Comparison of ENCODE assay signal across 10 mouse cellular contexts in genomic region chr3:87949955-87950515, GRCm38 (mm10). TPM values are rescaled to one million over a fixed set of nuclear protein-coding genes. Genes with fewer than 3 reads are reported as not detected.
DNase-seq lines count a peak whose midpoint lies in the region; ATAC-seq and TF ChIP-seq lines count a peak whose summit lies in the region.
"Had no signal": no experiment of that assay in that cellular context is flagged by ENCODE, and none has a peak within 500 bp of the region (broad histone marks: within the 10 kb centered on the region; RNA-seq: fewer than 3 reads in every experiment).

No protein-coding gene starts in this region.

- H3K4me2 ChIP-seq in midbrain, embryonic 11.5 days = peak overlapping the region; percentile 83
- no peak overlapping the region for H3K4me2 ChIP-seq in midbrain, postnatal 0 days (ENCODE audit: low read depth, low read length, poor library complexity, severe bottlenecking)
- peak overlapping the region; percentile 77 for H3K4me2 ChIP-seq in forebrain, embryonic 11.5 days (ENCODE audit: low read depth, low read length, severe bottlenecking)
- H3K4me2 ChIP-seq in limb, embryonic 15.5 days = peak overlapping the region; percentile 68

- no peaks in the 10 kb centered on the region for H3K9me3 ChIP-seq in midbrain, embryonic 11.5 days (ENCODE audit: control insufficient read depth, low read length)
- no peaks in the 10 kb centered on the region for H3K9me3 ChIP-seq in midbrain, postnatal 0 days (ENCODE audit: low read length)
- no peaks in the 10 kb centered on the region for H3K9me3 ChIP-seq in forebrain, embryonic 11.5 days (ENCODE audit: control insufficient read depth, low read length)
- no peaks in the 10 kb centered on the region for H3K9me3 ChIP-seq in limb, embryonic 15.5 days

- H3K4me1 ChIP-seq in midbrain, embryonic 11.5 days (ENCODE audit: control insufficient read depth, insufficient read depth, low read length) = peaks cover 75% of the 10 kb centered on the region
- H3K4me1 ChIP-seq in midbrain, postnatal 0 days (ENCODE audit: insufficient read depth, low read length) = peaks cover 14% of the 10 kb centered on the region
- peaks cover 52% of the 10 kb centered on the region for H3K4me1 ChIP-seq in forebrain, embryonic 11.5 days (replicated peaks; ENCODE audit: control insufficient read depth, insufficient read depth, low read length)
- peaks cover 72% of the 10 kb centered on the region for H3K4me1 ChIP-seq in limb, embryonic 15.5 days

- peak overlapping the region; percentile 80 for H3K9ac ChIP-seq in midbrain, embryonic 11.5 days (ENCODE audit: low read length)
- no peak overlapping the region for H3K9ac ChIP-seq in midbrain, postnatal 0 days (replicated peaks; ENCODE audit: low read length, poor library complexity, severe bottlenecking)
- peak overlapping the region; percentile 75 for H3K9ac ChIP-seq in forebrain, embryonic 11.5 days (ENCODE audit: low read length)
- H3K9ac ChIP-seq in limb, embryonic 15.5 days = peak overlapping the region; percentile 33

- peak overlapping the region; percentile 90 for H3K27ac ChIP-seq in midbrain, embryonic 11.5 days (ENCODE audit: low read depth, low read length)
- no peak overlapping the region for H3K27ac ChIP-seq in midbrain, postnatal 0 days (ENCODE audit: low read depth, low read length)
- H3K27ac ChIP-seq in forebrain, embryonic 11.5 days (ENCODE audit: low read depth, low read length) = peak overlapping the region; percentile 84
- H3K27ac ChIP-seq in limb, embryonic 15.5 days = peak overlapping the region; percentile 90
- H3K27ac ChIP-seq: macrophage had no signal

- 0 out of 2 replicates have a peak, but pooled peaks have one; percentile 15 for ATAC-seq in midbrain, embryonic 11.5 days (ENCODE audit: low FRiP score)
- no peak for ATAC-seq in midbrain, postnatal 0 days (ENCODE audit: low FRiP score)
- no peak for ATAC-seq in forebrain, embryonic 11.5 days (replicated peaks; ENCODE audit: low FRiP score)
- ATAC-seq in limb, embryonic 15.5 days (ENCODE audit: insufficient number of reproducible peaks, low FRiP score, low TSS enrichment, low read depth) = no peak
- ATAC-seq in erythroid progenitor cell, adult 5-6 weeks (replicated peaks; ENCODE audit: low FRiP score, poor library complexity, severe bottlenecking) = no peak
- ATAC-seq: Patski had no signal

- H3K4me3 ChIP-seq in midbrain, embryonic 11.5 days (ENCODE audit: low read depth, low read length) = peak overlapping the region; percentile 56
- H3K4me3 ChIP-seq in midbrain, postnatal 0 days (ENCODE audit: low read depth, low read length) = no peak overlapping the region
- peak overlapping the region; percentile 50 for H3K4me3 ChIP-seq in forebrain, embryonic 11.5 days (ENCODE audit: low read depth, low read length)
- peak overlapping the region; percentile 51 for H3K4me3 ChIP-seq in limb, embryonic 15.5 days

- DNase-seq in midbrain, embryonic 11.5 days (ENCODE audit: low spot score, missing footprints) = peak; percentile 93
- no peak for DNase-seq in midbrain, postnatal 0 days (ENCODE audit: low spot score)
- DNase-seq in forebrain, embryonic 11.5 days (ENCODE audit: low spot score) = peak; percentile 71
- DNase-seq in yolk sac, embryonic 10.5 days (ENCODE audit: low spot score) = peak; percentile 82
- no peak for DNase-seq in thymus, postnatal 25 days
- DNase-seq: heart, postnatal 10 days had no signal

- 2% methylated on average over 13 of the region's 13 CpGs for WGBS in midbrain, embryonic 11.5 days
- 24% methylated on average over 13 of the region's 13 CpGs for WGBS in midbrain, postnatal 0 days
- 2% methylated on average over 13 of the region's 13 CpGs for WGBS in forebrain, embryonic 11.5 days
- WGBS in limb, embryonic 15.5 days = 5% methylated on average over 13 of the region's 13 CpGs

- H3K36me3 ChIP-seq in midbrain, embryonic 11.5 days (ENCODE audit: control insufficient read depth, insufficient read depth, low read length) = no peaks in the 10 kb centered on the region
- H3K36me3 ChIP-seq in midbrain, postnatal 0 days (ENCODE audit: insufficient read depth, low read length) = no peaks in the 10 kb centered on the region
- peaks cover 5% of the 10 kb centered on the region; the same call in 1 of the 2 replicates for H3K36me3 ChIP-seq in forebrain, embryonic 11.5 days (ENCODE audit: control insufficient read depth, insufficient read depth, low read length)
- peaks cover 16% of the 10 kb centered on the region for H3K36me3 ChIP-seq in limb, embryonic 15.5 days

- H3K27me3 ChIP-seq in midbrain, embryonic 11.5 days (ENCODE audit: control insufficient read depth, insufficient read depth, low read length) = no peaks in the 10 kb centered on the region
- H3K27me3 ChIP-seq in midbrain, postnatal 0 days (ENCODE audit: insufficient read depth, low read length) = 0 out of 2 replicates have a peak, but pooled peaks cover 4% of the 10 kb centered on the region
- no peaks in the 10 kb centered on the region for H3K27me3 ChIP-seq in forebrain, embryonic 11.5 days (ENCODE audit: control insufficient read depth, insufficient read depth, low read length)
- no peaks in the 10 kb centered on the region for H3K27me3 ChIP-seq in limb, embryonic 15.5 days
- H3K27me3 ChIP-seq: Patski had no signal

- TF ChIP-seq CTCF in midbrain, postnatal 0 days (IDR thresholded peaks at IDR 0.05) = no peak

RNA-seq across cellular contexts. Expression of gene Crabp2, which starts 1.6 kb away (rescaled TPM):
- 539 and 540 TPM in 2 replicates for polyA plus RNA-seq in midbrain, embryonic 11.5 days (2014; fragmentation: Nextera tagmentation; extraction: Ambion mirVana)
- total RNA-seq in midbrain, postnatal 0 days (2014; rRNA removed) = 19.2 and 27.1 TPM in 2 replicates
- polyA plus RNA-seq in midbrain, postnatal 0 days (2015; fragmentation: Nextera tagmentation; extraction: Ambion mirVana) = 49.0 and 50.8 TPM in 2 replicates
- 409 and 417 TPM in 2 replicates for polyA plus RNA-seq in forebrain, embryonic 11.5 days (2014; fragmentation: Nextera tagmentation; extraction: Ambion mirVana)
- polyA plus RNA-seq in limb, embryonic 15.5 days (2015; fragmentation: Nextera tagmentation; extraction: Ambion mirVana) = 249 and 274 TPM in 2 replicates
- not detected in 2 replicates for total RNA-seq in erythroid progenitor cell, adult 5-6 weeks (2015; ENCODE audit: low replicate concordance)
- not detected in 2 replicates for total RNA-seq in erythroid progenitor cell, adult 5-6 weeks (2017; ENCODE audit: low replicate concordance)
- polyA plus RNA-seq: macrophage had no signal

RNA-seq across cellular contexts. Expression of gene Rrnad1, which starts 19.5 kb away (rescaled TPM):
- 14.6 and 17.0 TPM in 2 replicates for polyA plus RNA-seq in midbrain, embryonic 11.5 days (2014; fragmentation: Nextera tagmentation; extraction: Ambion mirVana)
- total RNA-seq in midbrain, postnatal 0 days (2014; rRNA removed) = 27.8 and 28.2 TPM in 2 replicates
- polyA plus RNA-seq in midbrain, postnatal 0 days (2015; fragmentation: Nextera tagmentation; extraction: Ambion mirVana) = 17.6 and 19.1 TPM in 2 replicates
- polyA plus RNA-seq in forebrain, embryonic 11.5 days (2014; fragmentation: Nextera tagmentation; extraction: Ambion mirVana) = 22.2 and 23.2 TPM in 2 replicates
- polyA plus RNA-seq in limb, embryonic 15.5 days (2015; fragmentation: Nextera tagmentation; extraction: Ambion mirVana) = 18.4 and 18.5 TPM in 2 replicates
- total RNA-seq in erythroid progenitor cell, adult 5-6 weeks (2015; ENCODE audit: low replicate concordance) = 2.5 and 5.0 TPM in 2 replicates
- total RNA-seq in erythroid progenitor cell, adult 5-6 weeks (2017; ENCODE audit: low replicate concordance) = 4.9 and 5.3 TPM in 2 replicates

RNA-seq across cellular contexts. Expression of gene Isg20l2, which starts 19.9 kb away (rescaled TPM):
- 53.9 and 54.8 TPM in 2 replicates for polyA plus RNA-seq in midbrain, embryonic 11.5 days (2014; fragmentation: Nextera tagmentation; extraction: Ambion mirVana)
- 20.5 and 21.0 TPM in 2 replicates for total RNA-seq in midbrain, postnatal 0 days (2014; rRNA removed)
- 13.6 and 14.7 TPM in 2 replicates for polyA plus RNA-seq in midbrain, postnatal 0 days (2015; fragmentation: Nextera tagmentation; extraction: Ambion mirVana)
- polyA plus RNA-seq in forebrain, embryonic 11.5 days (2014; fragmentation: Nextera tagmentation; extraction: Ambion mirVana) = 73.9 and 78.7 TPM in 2 replicates
- 48.5 and 56.0 TPM in 2 replicates for polyA plus RNA-seq in limb, embryonic 15.5 days (2015; fragmentation: Nextera tagmentation; extraction: Ambion mirVana)
- total RNA-seq in erythroid progenitor cell, adult 5-6 weeks (2015; ENCODE audit: low replicate concordance) = 13.3 and 16.8 TPM in 2 replicates
- total RNA-seq in erythroid progenitor cell, adult 5-6 weeks (2017; ENCODE audit: low replicate concordance) = 11.6 and 11.7 TPM in 2 replicates

RNA-seq across cellular contexts. Expression of gene Nes, which starts 20.8 kb away (rescaled TPM):
- polyA plus RNA-seq in midbrain, embryonic 11.5 days (2014; fragmentation: Nextera tagmentation; extraction: Ambion mirVana) = 70.3 and 85.4 TPM in 2 replicates
- 22.4 and 37.1 TPM in 2 replicates for total RNA-seq in midbrain, postnatal 0 days (2014; rRNA removed)
- 8.2 and 8.8 TPM in 2 replicates for polyA plus RNA-seq in midbrain, postnatal 0 days (2015; fragmentation: Nextera tagmentation; extraction: Ambion mirVana)
- 92.0 and 99.9 TPM in 2 replicates for polyA plus RNA-seq in forebrain, embryonic 11.5 days (2014; fragmentation: Nextera tagmentation; extraction: Ambion mirVana)
- 26.6 and 37.2 TPM in 2 replicates for polyA plus RNA-seq in limb, embryonic 15.5 days (2015; fragmentation: Nextera tagmentation; extraction: Ambion mirVana)
- total RNA-seq in erythroid progenitor cell, adult 5-6 weeks (2015; ENCODE audit: low replicate concordance) = not detected in 2 replicates
- total RNA-seq in erythroid progenitor cell, adult 5-6 weeks (2017; ENCODE audit: low replicate concordance) = not detected in 2 replicates

RNA-seq across cellular contexts. Expression of gene Mrpl24, which starts 30.7 kb away (rescaled TPM):
- 73.9 and 84.5 TPM in 2 replicates for polyA plus RNA-seq in midbrain, embryonic 11.5 days (2014; fragmentation: Nextera tagmentation; extraction: Ambion mirVana)
- total RNA-seq in midbrain, postnatal 0 days (2014; rRNA removed) = 41.3 and 41.7 TPM in 2 replicates
- 37.2 and 39.7 TPM in 2 replicates for polyA plus RNA-seq in midbrain, postnatal 0 days (2015; fragmentation: Nextera tagmentation; extraction: Ambion mirVana)
- 69.4 and 74.5 TPM in 2 replicates for polyA plus RNA-seq in forebrain, embryonic 11.5 days (2014; fragmentation: Nextera tagmentation; extraction: Ambion mirVana)
- polyA plus RNA-seq in limb, embryonic 15.5 days (2015; fragmentation: Nextera tagmentation; extraction: Ambion mirVana) = 62.9 and 64.3 TPM in 2 replicates
- 68.1 and 70.4 TPM in 2 replicates for total RNA-seq in erythroid progenitor cell, adult 5-6 weeks (2015; ENCODE audit: low replicate concordance)
- total RNA-seq in erythroid progenitor cell, adult 5-6 weeks (2017; ENCODE audit: low replicate concordance) = 31.3 and 38.0 TPM in 2 replicates

Comparison
In these comparisons a context has a peak if more than half of its experiments do, and no peak if none do; other contexts are left out.
1. DNase-seq: peak in midbrain, embryonic 11.5 days (single experiment), forebrain, embryonic 11.5 days (single experiment) and yolk sac, embryonic 10.5 days (single experiment); none in midbrain, postnatal 0 days (single experiment) and thymus, postnatal 25 days (single experiment).